Mouse (Mus musculus) T-helper 2 cell (primary cell): ENCODE results near the gene Gdf3.
"Not testable (repeated sequence)": the region's sequence is repeated elsewhere in the genome, so short reads cannot be mapped to it uniquely, and the experiment has no call there.

Source experiments
- in situ Hi-C: fragments of 300-600 bp; cut with MboI, MseI; formaldehyde crosslinking; loops from one replicate; pipeline ENCODE4 v1.15.1; 2025; ENCODE audit warnings: high pct_unique_total_duplicates

The Gdf3 gene

GRCm38 (mm10) chr6:122606661-122607060 is 3.2 kb downstream of the Gdf3 start:
- in situ Hi-C loops, result no loop called here

GRCm38 (mm10) chr6:122605483-122605882 is 4.4 kb downstream of the Gdf3 start:
- in situ Hi-C loops, result no loop called here

- in situ Hi-C loops, result no loop called here
Measured at GRCm38 (mm10) chr6:122604260-122604659, 5.6 kb downstream of the Gdf3 start.

- in situ Hi-C loops, result no loop called here
Measured at GRCm38 (mm10) chr6:122602992-122603322, 6.9 kb downstream of the Gdf3 start.

GRCm38 (mm10) chr6:122602242-122602991 is 7.5 kb downstream of the Gdf3 start, which contains the start of gene Apobec1:
Apobec1 (minus strand) TSS chr6:122602444.
- in situ Hi-C loops, result no loop called here

GRCm38 (mm10) chr6:122601615-122602014 is 8.3 kb downstream of the Gdf3 start:
- in situ Hi-C loops, result no loop called here

- in situ Hi-C loops, result no loop called here
Measured at GRCm38 (mm10) chr6:122601031-122601430, 8.9 kb downstream of the Gdf3 start.

- in situ Hi-C loops, result no loop called here
Measured at GRCm38 (mm10) chr6:122600066-122600646, 9.7 kb downstream of the Gdf3 start.

- in situ Hi-C loops, result no loop called here
Measured at GRCm38 (mm10) chr6:122599054-122599737, 10.7 kb downstream of the Gdf3 start.

- in situ Hi-C loops, result no loop called here
Measured at GRCm38 (mm10) chr6:122598436-122598835, 11.5 kb downstream of the Gdf3 start.

GRCm38 (mm10) chr6:122598014-122598413 is 11.9 kb downstream of the Gdf3 start:
- in situ Hi-C loops, result no loop called here

- in situ Hi-C loops, result no loop called here
Measured at GRCm38 (mm10) chr6:122596608-122597007, 13.3 kb downstream of the Gdf3 start.

- in situ Hi-C loops, result no loop called here
Measured at GRCm38 (mm10) chr6:122595637-122596036, 14.2 kb downstream of the Gdf3 start.

- in situ Hi-C loops, result no loop called here
Measured at GRCm38 (mm10) chr6:122592905-122593304, 17.0 kb downstream of the Gdf3 start.

GRCm38 (mm10) chr6:122591027-122591758 is 18.7 kb downstream of the Gdf3 start:
- in situ Hi-C loops, result no loop called here

- in situ Hi-C loops, result no loop called here
Measured at GRCm38 (mm10) chr6:122579086-122579485, 30.8 kb downstream of the Gdf3 start.

- in situ Hi-C loops, result no loop called here
Measured at GRCm38 (mm10) chr6:122577030-122577429, 32.9 kb downstream of the Gdf3 start.

- in situ Hi-C loops, result not testable (repeated sequence)
Measured at GRCm38 (mm10) chr6:122575037-122575436, 34.9 kb downstream of the Gdf3 start.

GRCm38 (mm10) chr6:122571617-122571959 is 38.3 kb downstream of the Gdf3 start:
- in situ Hi-C loops, result no loop called here

- in situ Hi-C loops, result no loop called here
Measured at GRCm38 (mm10) chr6:122570695-122571616, 38.9 kb downstream of the Gdf3 start.

- in situ Hi-C loops, result loop anchor here (5.0 kb wide), 1 partner anchor 77 kb away; no protein-coding TSS in a partner anchor
Measured at GRCm38 (mm10) chr6:122569762-122570161, 40.1 kb downstream of the Gdf3 start.
